Mouse (Mus musculus) brain, embryonic 14.5 days (tissue): Measurements from ENCODE around the gene Naa11.

ENCODE experiments used
- CTCF ChIP-seq: fragments of 200-500 bp; IDR thresholded peaks from 2 replicates; pipeline ENCODE4 v1.5.1; 2012; ENCODE audit warnings: inconsistent platforms, mild to moderate bottlenecking, moderate library complexity, borderline replicate concordance; ENCODE audit not compliant: insufficient read depth, insufficient read length; ENCODE audit errors: extremely low read depth
- POLR2A ChIP-seq: fragments of 200-500 bp; IDR thresholded peaks from 2 replicates; pipeline ENCODE4 v1.6.1; 2012; ENCODE audit warnings: mild to moderate bottlenecking, inconsistent platforms, borderline replicate concordance; ENCODE audit not compliant: poor library complexity, insufficient read depth, insufficient read length, severe bottlenecking; ENCODE audit errors: extremely low read depth

DNA sequence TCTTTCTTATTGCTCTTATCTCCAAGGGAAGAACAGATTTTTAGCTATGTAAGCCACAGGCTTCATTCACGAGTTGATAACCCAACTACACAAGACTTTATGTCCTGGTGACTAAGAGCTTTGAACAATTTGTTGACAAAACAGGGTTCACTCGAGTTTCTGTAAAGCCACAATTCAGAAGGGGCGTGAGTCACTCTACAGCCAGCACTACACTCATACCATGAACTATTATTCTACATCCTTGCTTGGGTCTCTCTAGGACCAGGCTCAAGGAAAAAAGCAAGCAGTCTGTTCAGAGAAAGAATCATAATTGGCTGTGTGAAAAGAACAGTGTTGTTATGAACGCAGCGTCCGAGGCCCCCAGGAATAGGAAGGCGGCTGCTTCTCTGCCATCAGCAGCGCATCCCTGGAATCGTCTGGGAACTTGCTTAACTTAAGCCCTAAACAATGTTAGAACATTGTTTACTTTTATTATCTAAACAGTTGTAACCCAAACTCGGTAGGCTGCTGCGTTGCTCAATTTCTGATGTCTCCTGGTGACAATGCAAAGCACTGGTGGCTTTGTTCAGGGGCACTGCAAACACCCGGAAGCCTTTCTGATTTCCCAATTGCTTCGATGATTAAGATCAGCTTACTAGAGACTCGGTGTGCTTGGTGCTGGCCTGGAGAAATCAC is 9.5 kb downstream of the Naa11 start:
- TF ChIP-seq CTCF (no peak), POLR2A (no peak)
